Mouse (Mus musculus): ENCODE results near the gene Ehbp1l1. TPM values are rescaled to one million over a fixed set of nuclear protein-coding genes. Genes with fewer than 3 reads are reported as not detected.
A peak's percentile ranks its signal among the peaks of the same experiment; 100 is the strongest.

The Ehbp1l1 gene
- polyA plus RNA-seq, 1 experiment from 2014 or later: 122 TPM

- H3K27ac ChIP-seq: peak within 1 kb of the TSS; percentile 97
- H3K27me3 ChIP-seq (replicated peaks): peaks cover 9% of the 10 kb centered on the region; the same call in 1 of the 2 replicates
- peak within 1 kb of the TSS; percentile 92 for H3K4me2 ChIP-seq
- peak within 1 kb of the TSS; percentile 87 for H3K4me3 ChIP-seq
- H3K9me3 ChIP-seq (replicated peaks): no peaks in the 10 kb centered on the region
- H3K4me1 ChIP-seq: peaks cover 62% of the 10 kb centered on the region
- peak; percentile 62 for ATAC-seq
- H3K9ac ChIP-seq: peak within 1 kb of the TSS; percentile 98
- under 1% methylated on average over 37 of the region's 37 CpGs for WGBS (ENCODE audit: insufficient replicate concordance)
- H3K36me3 ChIP-seq: peaks cover 11% of the 10 kb centered on the region
Measured at GRCm38 (mm10) chr19:5729444-5729815, 3.3 kb upstream of the Ehbp1l1 start, which contains the start of gene Fam89b. Fam89b (minus strand) TSS chr19:5729653.

GRCm38 (mm10) chr19:5728631-5729443, 2.7 kb upstream of the Ehbp1l1 start:
- Histone ChIP-seq H3K9me3 (replicated peaks) (no peaks in the 10 kb centered on the region), H3K27me3 (replicated peaks) (0 out of 2 replicates have a peak, but pooled peaks cover 3% of the 10 kb centered on the region), H3K4me2 (peak overlapping the region; percentile 92), H3K4me3 (peak overlapping the region; percentile 87), H3K9ac (peak overlapping the region; percentile 98), H3K4me1 (peaks cover 68% of the 10 kb centered on the region), H3K27ac (peak overlapping the region; percentile 97), H3K36me3 (peaks cover 17% of the 10 kb centered on the region)
- no peak for ATAC-seq
- 12% methylated on average over 37 of the region's 37 CpGs for WGBS (ENCODE audit: insufficient replicate concordance)

GRCm38 (mm10) chr19:5727701-5728100, 1.6 kb upstream of the Ehbp1l1 start:
- H3K27me3 ChIP-seq (replicated peaks): no peaks in the 10 kb centered on the region
- H3K9ac ChIP-seq: peak overlapping the region; percentile 98
- no peak for ATAC-seq
- H3K4me1 ChIP-seq: peaks cover 79% of the 10 kb centered on the region
- H3K4me2 ChIP-seq: peak overlapping the region; percentile 92
- H3K27ac ChIP-seq: peak overlapping the region; percentile 97
- WGBS (ENCODE audit: insufficient replicate concordance): 1% methylated on average over 14 of the region's 14 CpGs
- no peaks in the 10 kb centered on the region for H3K9me3 ChIP-seq (replicated peaks)
- peaks cover 28% of the 10 kb centered on the region for H3K36me3 ChIP-seq
- H3K4me3 ChIP-seq: peak overlapping the region; percentile 87

GRCm38 (mm10) chr19:5726961-5727578, 953 bp upstream of the Ehbp1l1 start:
- peak overlapping the region; percentile 87 for H3K4me3 ChIP-seq
- peak overlapping the region; percentile 98 for H3K9ac ChIP-seq
- H3K27ac ChIP-seq: peak overlapping the region; percentile 97
- peak; percentile 62 for ATAC-seq
- no peaks in the 10 kb centered on the region for H3K27me3 ChIP-seq (replicated peaks)
- H3K4me2 ChIP-seq: peak overlapping the region; percentile 92
- H3K9me3 ChIP-seq (replicated peaks): no peaks in the 10 kb centered on the region
- H3K36me3 ChIP-seq: peaks cover 34% of the 10 kb centered on the region
- 26% methylated on average over 15 of the region's 15 CpGs for WGBS (ENCODE audit: insufficient replicate concordance)
- peaks cover 84% of the 10 kb centered on the region for H3K4me1 ChIP-seq

GRCm38 (mm10) chr19:5725029-5725707, 949 bp downstream of the Ehbp1l1 start:
- ATAC-seq: no peak
- peak overlapping the region; percentile 97 for H3K27ac ChIP-seq
- peak overlapping the region; percentile 87 for H3K4me3 ChIP-seq
- WGBS (ENCODE audit: insufficient replicate concordance): 14% methylated on average over 12 of the region's 12 CpGs
- no peaks in the 10 kb centered on the region for H3K27me3 ChIP-seq (replicated peaks)
- H3K9me3 ChIP-seq (replicated peaks): no peaks in the 10 kb centered on the region
- H3K9ac ChIP-seq: peak overlapping the region; percentile 98
- peaks cover 84% of the 10 kb centered on the region for H3K4me1 ChIP-seq
- H3K4me2 ChIP-seq: peak overlapping the region; percentile 92
- H3K36me3 ChIP-seq: peaks cover 49% of the 10 kb centered on the region

- Histone ChIP-seq H3K4me1 (peaks cover 81% of the 10 kb centered on the region), H3K4me2 (peak overlapping the region; percentile 92), H3K27me3 (replicated peaks) (no peaks in the 10 kb centered on the region), H3K36me3 (peaks cover 53% of the 10 kb centered on the region), H3K9me3 (replicated peaks) (no peaks in the 10 kb centered on the region), H3K9ac (peak overlapping the region; percentile 98), H3K27ac (peak overlapping the region; percentile 97), H3K4me3 (peak overlapping the region; percentile 87)
- WGBS (ENCODE audit: insufficient replicate concordance): 19% methylated on average over 7 of the region's 7 CpGs
- peak; percentile 61 for ATAC-seq
Measured at GRCm38 (mm10) chr19:5724549-5724941, 1.6 kb downstream of the Ehbp1l1 start.

GRCm38 (mm10) chr19:5723934-5724548, 2.1 kb downstream of the Ehbp1l1 start:
- H3K27me3 ChIP-seq (replicated peaks): no peaks in the 10 kb centered on the region
- WGBS (ENCODE audit: insufficient replicate concordance): 25% methylated on average over 4 of the region's 4 CpGs
- no peaks in the 10 kb centered on the region for H3K9me3 ChIP-seq (replicated peaks)
- H3K27ac ChIP-seq: peak overlapping the region; percentile 97
- peak overlapping the region; percentile 87 for H3K4me3 ChIP-seq
- H3K36me3 ChIP-seq: peaks cover 58% of the 10 kb centered on the region
- peak overlapping the region; percentile 92 for H3K4me2 ChIP-seq
- no peak for ATAC-seq
- peak overlapping the region; percentile 98 for H3K9ac ChIP-seq
- peaks cover 80% of the 10 kb centered on the region for H3K4me1 ChIP-seq

GRCm38 (mm10) chr19:5722848-5723425, 3.2 kb downstream of the Ehbp1l1 start:
- ATAC-seq: peak; percentile 77
- H3K9ac ChIP-seq: peak overlapping the region; percentile 98
- H3K9me3 ChIP-seq (replicated peaks): no peaks in the 10 kb centered on the region
- H3K4me3 ChIP-seq: peak overlapping the region; percentile 87
- H3K27me3 ChIP-seq (replicated peaks): no peaks in the 10 kb centered on the region
- peak overlapping the region; percentile 92 for H3K4me2 ChIP-seq
- H3K36me3 ChIP-seq: peaks cover 65% of the 10 kb centered on the region
- peaks cover 76% of the 10 kb centered on the region for H3K4me1 ChIP-seq
- H3K27ac ChIP-seq: peak overlapping the region; percentile 97
- 47% methylated on average over 7 of the region's 7 CpGs for WGBS (ENCODE audit: insufficient replicate concordance)

GRCm38 (mm10) chr19:5721233-5721632, 4.9 kb downstream of the Ehbp1l1 start:
- Histone ChIP-seq H3K4me2 (peak overlapping the region; percentile 92), H3K9me3 (replicated peaks) (no peaks in the 10 kb centered on the region), H3K9ac (0 out of 2 replicates have a peak overlapping the region, but pooled peaks have one; percentile 98), H3K36me3 (peaks cover 82% of the 10 kb centered on the region), H3K27ac (peak overlapping the region; percentile 97; the same call in 1 of the 2 replicates), H3K4me1 (peaks cover 78% of the 10 kb centered on the region), H3K27me3 (replicated peaks) (no peaks in the 10 kb centered on the region), H3K4me3 (no peak overlapping the region)
- no peak for ATAC-seq
- WGBS (ENCODE audit: insufficient replicate concordance): 88% methylated on average over 6 of the region's 6 CpGs

- ATAC-seq: no peak
- Histone ChIP-seq H3K27ac (peak overlapping the region; percentile 6; the same call in 1 of the 2 replicates), H3K4me2 (peak overlapping the region; percentile 13; the same call in 1 of the 2 replicates), H3K36me3 (peaks cover 100% of the 10 kb centered on the region), H3K4me1 (peaks cover 85% of the 10 kb centered on the region), H3K4me3 (no peak overlapping the region), H3K27me3 (replicated peaks) (no peaks in the 10 kb centered on the region), H3K9ac (no peak overlapping the region), H3K9me3 (replicated peaks) (no peaks in the 10 kb centered on the region)
- 76% methylated on average over 10 of the region's 10 CpGs for WGBS (ENCODE audit: insufficient replicate concordance)
Measured at GRCm38 (mm10) chr19:5716955-5717354, 9.2 kb downstream of the Ehbp1l1 start.
